Mouse (Mus musculus) CD4-positive, CD25-positive, alpha-beta regulatory T cell (primary cell): ENCODE data around the gene Zbtb26. TPM values are rescaled to one million over a fixed set of nuclear protein-coding genes. Genes with fewer than 3 reads are reported as not detected.

ENCODE experiments used
- polyA plus RNA-seq: library from polyadenylated mRNA; unstranded; fragments of 100-300 nt; shearing (Covaris generic); gene quantifications from one replicate; pipeline ENCODE4 v1.2.1, GENCODE M21; 2017

Gene Zbtb26
- 5.0 TPM for polyA plus RNA-seq

DNA sequence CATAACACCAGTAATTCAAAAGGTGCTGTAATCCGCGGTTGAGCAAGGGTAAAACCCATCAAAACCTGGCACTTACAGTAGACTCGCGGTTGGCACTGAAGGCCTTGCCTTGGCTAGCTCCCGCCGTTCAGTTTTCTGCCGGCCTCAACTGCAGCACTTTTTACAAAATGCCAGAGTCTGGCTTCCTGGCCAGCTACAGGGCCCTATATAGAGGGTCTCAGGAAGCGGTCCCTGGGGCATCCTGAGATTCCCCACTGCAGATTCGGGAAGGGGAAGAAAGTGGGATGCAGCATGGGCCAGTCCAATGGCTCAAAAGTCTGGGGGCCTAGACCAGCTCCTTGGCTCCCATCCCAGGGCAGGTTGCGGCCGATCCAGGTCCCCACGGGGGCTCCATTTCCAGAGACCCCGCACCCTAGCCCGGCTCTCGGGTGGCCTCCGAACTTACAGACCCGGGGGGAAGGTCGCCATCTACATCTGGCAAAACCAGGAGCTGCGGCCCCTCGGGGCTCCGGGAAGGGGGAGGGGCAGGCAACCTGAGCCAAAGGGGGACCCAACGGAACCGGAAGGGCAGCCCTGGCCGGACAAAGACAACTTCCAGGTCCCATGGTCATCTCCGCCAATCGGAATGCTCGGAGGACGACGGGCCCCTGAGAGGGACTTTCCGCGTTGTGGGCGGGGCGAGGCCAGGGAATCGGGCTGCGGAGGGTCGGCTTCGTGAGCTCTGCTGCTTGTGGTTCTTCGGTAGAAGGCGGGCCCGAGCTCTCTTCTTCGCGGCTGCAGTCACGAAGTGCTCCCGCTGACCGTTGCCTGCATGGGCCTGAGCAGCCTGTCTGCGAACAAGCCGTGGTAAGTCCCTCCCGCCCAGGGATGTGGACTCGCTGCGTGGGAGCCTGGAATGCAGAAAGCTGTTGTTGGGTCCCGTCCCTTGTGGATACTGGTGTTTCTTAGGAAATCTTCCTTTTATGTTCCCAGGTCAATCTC is at the start of gene Zbtb26, which contains the start of the genes Zbtb6 and Rabgap1:
TSS of gene Zbtb26 (minus strand) at position 525 of the 981 bp plus-strand sequence.
TSS of gene Zbtb6 (minus strand) at position 561 of the 981 bp plus-strand sequence.
TSS of gene Rabgap1 (plus strand) at position 669 of the 981 bp plus-strand sequence.

DNA sequence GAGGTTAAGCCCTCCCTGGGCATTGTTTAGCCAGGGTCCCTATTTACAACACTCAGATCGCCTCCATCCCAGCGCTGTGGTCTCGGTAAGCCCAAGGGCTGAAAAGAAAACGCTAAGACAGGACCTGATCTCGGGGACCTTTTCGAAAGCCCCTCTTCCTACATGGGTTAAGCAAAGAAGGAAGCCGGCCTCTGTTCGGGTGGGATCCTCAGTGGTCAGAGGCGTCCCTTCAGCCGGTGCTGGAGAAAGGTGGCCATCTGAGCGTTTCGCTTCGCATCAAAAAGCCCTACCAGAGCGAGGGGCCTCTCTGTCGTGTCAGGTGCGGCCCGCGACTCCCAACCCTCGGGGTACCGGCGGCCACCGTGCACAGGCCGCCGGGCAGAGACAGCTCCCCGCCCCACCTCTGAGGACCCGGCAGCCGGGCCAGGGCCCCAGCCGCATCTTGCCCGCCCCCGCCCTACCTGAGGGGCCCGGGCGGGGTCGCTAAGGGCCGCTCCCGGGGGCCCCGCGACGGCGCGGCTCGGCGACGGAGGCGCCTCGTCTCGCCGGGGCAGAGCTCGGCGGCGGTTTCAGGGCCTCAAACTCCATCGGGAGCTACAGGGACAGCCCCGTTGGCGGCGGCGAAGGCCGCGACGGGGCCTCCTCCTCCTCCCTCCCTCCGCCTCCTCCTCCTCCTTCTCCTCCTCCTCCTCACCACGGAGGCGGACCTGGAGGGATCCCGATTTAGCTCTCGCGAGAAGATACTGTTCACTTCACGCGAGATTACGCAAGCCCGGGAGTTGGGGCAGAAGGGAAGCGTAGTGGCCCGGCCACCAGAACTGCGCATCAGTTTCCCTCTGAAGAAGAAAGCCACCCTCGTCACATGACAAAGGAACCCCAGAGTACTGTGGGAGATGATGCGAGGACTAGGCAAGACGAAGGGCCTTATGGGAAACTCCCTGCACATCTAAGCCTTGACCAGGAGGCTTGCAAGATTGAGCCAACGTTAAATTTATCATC is 20.3 kb downstream of the Zbtb26 start, which contains the start of gene Rc3h2:
TSS of gene Rc3h2 (minus strand) at position 598 of the 999 bp plus-strand sequence.

Other genes with a start within 250 kb of the Zbtb26 start
- not detected for gene Olfr366, start 231.6 kb downstream of the Zbtb26 start, polyA plus RNA-seq
- gene Olfr368, start 116.6 kb downstream of the Zbtb26 start, polyA plus RNA-seq, result not detected
- gene Pdcl, start 83.8 kb downstream of the Zbtb26 start, polyA plus RNA-seq, result 32.0 TPM
- gene Rc3h2, start 20.2 kb downstream of the Zbtb26 start, polyA plus RNA-seq, result 38.5 TPM
- gene Zbtb6, start within 50 bp of the Zbtb26 start, polyA plus RNA-seq, result 5.5 TPM
- 65.7 TPM for gene Rabgap1, start 144 bp upstream of the Zbtb26 start, polyA plus RNA-seq
- gene Gpr21, start 73.2 kb upstream of the Zbtb26 start, polyA plus RNA-seq, result 1.3 TPM